ENCODE assay signal across 8 mouse cellular contexts in genomic region chr6:5726237-5726670, GRCm38 (mm10). TPM values are rescaled to one million over a fixed set of nuclear protein-coding genes. Genes with fewer than 3 reads are reported as not detected.
DNase-seq lines count a peak whose midpoint lies in the region; ATAC-seq and TF ChIP-seq lines count a peak whose summit lies in the region.

No protein-coding gene starts in this region.

- H3K4me2 ChIP-seq in lung, embryonic 14.5 days: peak overlapping the region; percentile 82
- peak overlapping the region; percentile 87 for H3K4me2 ChIP-seq in intestine, embryonic 15.5 days (replicated peaks)
- peak overlapping the region; percentile 55 for H3K4me2 ChIP-seq in myocyte (ENCODE audit: low read depth)

- peak; percentile 6 for DNase-seq in lung, embryonic 14.5 days
- DNase-seq in lung, postnatal 25 days (ENCODE audit: low spot score): no peak
- no peak for DNase-seq in c-Kit-positive CD71-positive TER-119-positive erythroid progenitor cells, embryonic 14.5 days (ENCODE audit: low spot score)
- DNase-seq in MN1 (ENCODE audit: low spot score): no peak

- H3K27me3 ChIP-seq in lung, embryonic 14.5 days (ENCODE audit: insufficient read depth, low read length): peaks cover 18% of the 10 kb centered on the region
- H3K27me3 ChIP-seq in intestine, embryonic 15.5 days (replicated peaks): peaks cover 6% of the 10 kb centered on the region
- H3K27me3 ChIP-seq in myocyte (ENCODE audit: control insufficient read depth, insufficient read depth, insufficient read length): peaks cover 5% of the 10 kb centered on the region

- H3K4me1 ChIP-seq in lung, embryonic 14.5 days (ENCODE audit: insufficient read depth): no peaks in the 10 kb centered on the region
- no peaks in the 10 kb centered on the region for H3K4me1 ChIP-seq in embryonic fibroblast, embryonic 13.5 days (ENCODE audit: control insufficient read depth, insufficient read depth, low read length)
- H3K4me1 ChIP-seq in intestine, embryonic 15.5 days (replicated peaks): peaks cover 9% of the 10 kb centered on the region; the same call in 1 of the 2 replicates

- H3K79me2 ChIP-seq in myocyte (ENCODE audit: control insufficient read depth, insufficient read depth): no peaks in the 10 kb centered on the region

- H3K36me3 ChIP-seq in lung, embryonic 14.5 days (ENCODE audit: insufficient read depth): no peaks in the 10 kb centered on the region
- no peaks in the 10 kb centered on the region for H3K36me3 ChIP-seq in intestine, embryonic 15.5 days
- H3K36me3 ChIP-seq in myocyte (ENCODE audit: control insufficient read depth, insufficient read depth): no peaks in the 10 kb centered on the region

- H3K9me3 ChIP-seq in lung, embryonic 14.5 days (ENCODE audit: low read depth, low read length): no peaks in the 10 kb centered on the region
- no peaks in the 10 kb centered on the region for H3K9me3 ChIP-seq in intestine, embryonic 15.5 days

- no peak overlapping the region for H3K27ac ChIP-seq in lung, embryonic 14.5 days (ENCODE audit: low read depth)
- H3K27ac ChIP-seq in embryonic fibroblast, embryonic 13.5 days (ENCODE audit: insufficient read depth, low read length): no peak overlapping the region
- H3K27ac ChIP-seq in intestine, embryonic 15.5 days: no peak overlapping the region

- 7% methylated on average over 10 of the region's 10 CpGs for WGBS in lung, embryonic 14.5 days
- WGBS in intestine, embryonic 15.5 days: 4% methylated on average over 10 of the region's 10 CpGs

- no peak for TF ChIP-seq POLR2A in embryonic fibroblast, embryonic 13.5 days (IDR thresholded peaks at IDR 0.05; ENCODE audit: low read depth, low read length)
- no peak for TF ChIP-seq POLR2A in myocyte (IDR thresholded peaks at IDR 0.05; ENCODE audit: insufficient read length, low read depth)

- TF ChIP-seq CTCF in lung, embryonic 14.5 days (IDR thresholded peaks at IDR 0.05; ENCODE audit: low read depth): no peak
- no peak for TF ChIP-seq CTCF in embryonic fibroblast, embryonic 13.5 days (IDR thresholded peaks at IDR 0.05; ENCODE audit: borderline replicate concordance, insufficient read depth, low read length)

- H3K9ac ChIP-seq in lung, embryonic 14.5 days: peak overlapping the region; percentile 32; the same call in 1 of the 2 replicates
- peak overlapping the region; percentile 36; the same call in 1 of the 2 replicates for H3K9ac ChIP-seq in intestine, embryonic 15.5 days

- no peak overlapping the region for H3ac ChIP-seq in myocyte (ENCODE audit: control insufficient read depth, insufficient read length)

- peak; percentile 36; the same call in 1 of the 2 replicates for ATAC-seq in lung, embryonic 14.5 days (ENCODE audit: insufficient read depth)
- ATAC-seq in intestine, embryonic 15.5 days: no peak
- no peak for ATAC-seq in megakaryocyte-erythroid progenitor cell, adult 5-6 weeks (replicated peaks; ENCODE audit: low FRiP score, low TSS enrichment, poor library complexity, severe bottlenecking)

- peak overlapping the region; percentile 38 for H3K4me3 ChIP-seq in lung, embryonic 14.5 days (ENCODE audit: low read depth, low read length)
- peak overlapping the region; percentile 20; the same call in 1 of the 2 replicates for H3K4me3 ChIP-seq in embryonic fibroblast, embryonic 13.5 days (ENCODE audit: insufficient read depth, low read length)
- H3K4me3 ChIP-seq in intestine, embryonic 15.5 days (replicated peaks): peak overlapping the region; percentile 46
- H3K4me3 ChIP-seq in myocyte: peak overlapping the region; percentile 2

TF ChIP-seq in myocyte, 11 proteins besides CTCF, POLR2A, EP300 and RAD21:
- no peak for TF ChIP-seq MYOG (IDR thresholded peaks at IDR 0.05; ENCODE audit: control insufficient read depth in 1 of 3, insufficient read depth in 1 of 3, insufficient read length in 2 of 3, low read depth in 2 of 3)
- TF ChIP-seq CEBPB (IDR thresholded peaks at IDR 0.05; ENCODE audit: insufficient read depth, poor library complexity, severe bottlenecking): no peak
- TF ChIP-seq USF1 (IDR thresholded peaks at IDR 0.05; ENCODE audit: low read depth): no peak
- TF ChIP-seq TCF12 (IDR thresholded peaks at IDR 0.05; ENCODE audit: insufficient read depth, poor library complexity, severe bottlenecking): no peak
- TF ChIP-seq MAX (IDR thresholded peaks at IDR 0.05; ENCODE audit: low read depth): no peak
- TF ChIP-seq POLR2AphosphoS2 (IDR thresholded peaks at IDR 0.05; ENCODE audit: insufficient read length, low read depth): no peak
- TF ChIP-seq REST (IDR thresholded peaks at IDR 0.05; ENCODE audit: insufficient read depth, insufficient read length): no peak
- TF ChIP-seq MYOD1 (IDR thresholded peaks at IDR 0.05; ENCODE audit: control insufficient read depth in 1 of 3, insufficient read length in 2 of 3, low read depth in 2 of 3): no peak
- no peak for TF ChIP-seq TCF3 (IDR thresholded peaks at IDR 0.05; ENCODE audit: insufficient read length, low read depth)
- no peak for TF ChIP-seq SRF (IDR thresholded peaks at IDR 0.05; ENCODE audit: control insufficient read depth, insufficient read length, low read depth)
- TF ChIP-seq E2F4 (IDR thresholded peaks at IDR 0.05; ENCODE audit: insufficient read depth): no peak

RNA-seq across cellular contexts. Expression of gene Dync1i1, which starts 0.8 kb away (rescaled TPM):
- polyA plus RNA-seq in lung, embryonic 14.5 days (2014; fragmentation: Nextera tagmentation; extraction: Ambion mirVana): 0.62 and 0.71 TPM in 2 replicates
- 0.32 and 1.4 TPM in 2 replicates for polyA plus RNA-seq in embryonic fibroblast, embryonic 13.5 days (2011; ENCODE audit: insufficient read length, low read depth, missing spikeins)
- 0.49 and 0.54 TPM in 2 replicates for polyA plus RNA-seq in intestine, embryonic 15.5 days (2015; fragmentation: Nextera tagmentation; extraction: Ambion mirVana)
- 3.9 TPM for polyA plus RNA-seq in myocyte (2012; fragmentation: generic; extraction: Trizol)
- not detected in 2 replicates for total RNA-seq in megakaryocyte-erythroid progenitor cell, adult 5-6 weeks (2014; fragmentation: Nextera tagmentation)
- total RNA-seq in megakaryocyte-erythroid progenitor cell, adult 5-6 weeks (2017): not detected in 2 replicates
